Mouse (Mus musculus): Measurements from ENCODE around the gene Nav2. TPM values are rescaled to one million over a fixed set of nuclear protein-coding genes. Genes with fewer than 3 reads are reported as not detected.

The Nav2 gene
- total and polyA plus RNA-seq, 3 experiments = 2.0 to 2.7 TPM; not detected in 1

DNA sequence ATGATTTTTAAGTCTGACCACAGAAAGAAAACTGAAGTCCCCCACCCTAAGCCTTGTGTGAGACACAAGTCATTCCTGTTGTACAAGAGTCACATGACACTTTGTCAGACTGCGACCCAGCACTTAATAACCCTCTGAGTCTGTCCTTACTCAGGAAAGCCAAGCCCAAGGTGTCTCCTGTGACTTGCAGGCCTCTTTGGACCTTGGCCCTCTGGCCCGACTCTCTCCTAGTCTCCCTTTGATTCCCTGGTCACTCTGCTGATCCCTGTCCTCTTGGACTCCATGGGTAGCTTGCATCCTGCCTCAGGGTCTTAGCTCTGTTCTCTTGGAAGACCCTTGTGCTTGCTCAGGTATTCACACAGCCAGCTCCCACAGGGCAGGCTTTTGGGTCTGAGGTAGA lies 612.0 kb downstream of the Nav2 start:
- Histone ChIP-seq H3K27me3 (ENCODE audit: control insufficient read depth in 1 of 2, insufficient read depth in 2 of 2, low read length in 2 of 2) (no peaks in the 10 kb centered on the region), H3K4me1 (ENCODE audit: control insufficient read depth in 1 of 2, insufficient read depth in 2 of 2, low read length in 2 of 2) (no peaks in the 10 kb centered on the region), H3K9me3 (replicated peaks; ENCODE audit: insufficient read depth, low read length) (no peaks in the 10 kb centered on the region)

GRCm38 (mm10) chr7:49521349-49521748 lies 612.8 kb downstream of the Nav2 start:
- H3K4me1 ChIP-seq (ENCODE audit: control insufficient read depth in 1 of 2, insufficient read depth in 2 of 2, low read length in 2 of 2) = no peaks in the 10 kb centered on the region
- DNase-seq (ENCODE audit: low read depth, low spot score) = no peak
- no peak overlapping the region for H3K9ac ChIP-seq (ENCODE audit: control insufficient read depth, low read depth, low read length, poor library complexity, severe bottlenecking)
- H3K36me3 ChIP-seq (ENCODE audit: control insufficient read depth in 1 of 2, insufficient read depth in 2 of 2, low read length in 2 of 2) = no peaks in the 10 kb centered on the region
- H3K4me3 ChIP-seq (ENCODE audit: control insufficient read depth in 1 of 2, insufficient read depth in 1 of 2, low read depth in 2 of 2, low read length in 2 of 2) = no peak overlapping the region
- H3K27ac ChIP-seq (ENCODE audit: control insufficient read depth, low read depth, low read length) = no peak overlapping the region
- H3K9me3 ChIP-seq (replicated peaks; ENCODE audit: insufficient read depth, low read length) = no peaks in the 10 kb centered on the region
- H3K79me2 ChIP-seq (ENCODE audit: control insufficient read depth, insufficient read depth, low read length, poor library complexity) = no peaks in the 10 kb centered on the region
- no peaks in the 10 kb centered on the region for H3K27me3 ChIP-seq (ENCODE audit: control insufficient read depth in 1 of 2, insufficient read depth in 2 of 2, low read length in 2 of 2)
- no peak for TF ChIP-seq ZNF384 (IDR thresholded peaks at IDR 0.05; ENCODE audit: low read depth, low read length)
- no peak for TF ChIP-seq MYB (IDR thresholded peaks at IDR 0.05; ENCODE audit: low read depth, low read length)
- TF ChIP-seq GATA1 (IDR thresholded peaks at IDR 0.05; ENCODE audit: low read depth, low read length) = no peak
- no peak for TF ChIP-seq NRF1 (IDR thresholded peaks at IDR 0.05; ENCODE audit: insufficient read depth, low read depth, low read length, poor library complexity, severe bottlenecking)

More for the DNA sequence above, 612.0 kb downstream of the Nav2 start:
- Histone ChIP-seq H3K79me2 (ENCODE audit: control insufficient read depth, insufficient read depth, low read length, poor library complexity) (no peaks in the 10 kb centered on the region), H3K9ac (ENCODE audit: control insufficient read depth, low read depth, low read length, poor library complexity, severe bottlenecking) (no peak overlapping the region), H3K4me3 (ENCODE audit: control insufficient read depth in 1 of 2, insufficient read depth in 1 of 2, low read depth in 2 of 2, low read length in 2 of 2) (no peak overlapping the region), H3K27ac (ENCODE audit: control insufficient read depth, low read depth, low read length) (no peak overlapping the region), H3K36me3 (ENCODE audit: control insufficient read depth in 1 of 2, insufficient read depth in 2 of 2, low read length in 2 of 2) (no peaks in the 10 kb centered on the region)
- no peak for DNase-seq (ENCODE audit: low read depth, low spot score)
- no peak for TF ChIP-seq RCOR1 (IDR thresholded peaks at IDR 0.05; ENCODE audit: low read depth, low read length)
- TF ChIP-seq TAL1 (IDR thresholded peaks at IDR 0.05; ENCODE audit: low read length) = no peak
- TF ChIP-seq EP300 (IDR thresholded peaks at IDR 0.05; ENCODE audit: low read depth in 1 of 2, low read length in 2 of 2) = no peak
- TF ChIP-seq ZMIZ1 (IDR thresholded peaks at IDR 0.05; ENCODE audit: low read depth, low read length) = no peak
- no peak for TF ChIP-seq ZNF384 (IDR thresholded peaks at IDR 0.05; ENCODE audit: low read depth, low read length)
- no peak for TF ChIP-seq TBP (IDR thresholded peaks at IDR 0.05; ENCODE audit: low read depth, low read length)
- no peak for TF ChIP-seq MYC (IDR thresholded peaks at IDR 0.05; ENCODE audit: low read depth, low read length)
- TF ChIP-seq USF2 (IDR thresholded peaks at IDR 0.05; ENCODE audit: borderline replicate concordance in 1 of 2, insufficient read depth in 1 of 2, low read depth in 1 of 2, low read length in 2 of 2) = no peak
- no peak for TF ChIP-seq SMC3 (IDR thresholded peaks at IDR 0.05; ENCODE audit: low read depth, low read length)
- TF ChIP-seq NRF1 (IDR thresholded peaks at IDR 0.05; ENCODE audit: insufficient read depth, low read depth, low read length, poor library complexity, severe bottlenecking) = no peak
- TF ChIP-seq MAX (IDR thresholded peaks at IDR 0.05; ENCODE audit: low read length) = no peak
- TF ChIP-seq GATA1 (IDR thresholded peaks at IDR 0.05; ENCODE audit: low read depth, low read length) = no peak
- TF ChIP-seq MAZ (IDR thresholded peaks at IDR 0.05; ENCODE audit: low read depth, low read length) = no peak
- no peak for TF ChIP-seq HCFC1 (IDR thresholded peaks at IDR 0.05; ENCODE audit: low read depth, low read length)
- no peak for TF ChIP-seq ZKSCAN1 (IDR thresholded peaks at IDR 0.05; ENCODE audit: low read depth, low read length)
- TF ChIP-seq ETS1 (IDR thresholded peaks at IDR 0.05; ENCODE audit: low read depth, low read length) = no peak

Measured in MEL (cell line).